Mouse (Mus musculus) mouse embryonic stem cell (cell line): ENCODE data around the gene Gm12887.

Experiments
- in situ Hi-C, 2 experiments: fragments of 300-500 bp; cut with MboI; formaldehyde crosslinking; loops; 1 replicate in 1 of 2; 3 replicates in 1 of 2; pipeline ENCODE4 v1.14.3; 2019 to 2020; ENCODE audit warnings: low sequenced_read_pairs in 2 of 2, low pct_unique_long_range_greater_than_20kb in 1 of 2, mixed read lengths in 1 of 2; ENCODE audit not compliant: unreplicated experiment in 1 of 2

Gm12887 gene

GRCm38 (mm10) chr4:121622003-121622402, at the start of gene Gm12887:
TSS of gene Gm12887 (minus strand) at chr4:121622103.
- in situ Hi-C loops, result no loop called here

DNA sequence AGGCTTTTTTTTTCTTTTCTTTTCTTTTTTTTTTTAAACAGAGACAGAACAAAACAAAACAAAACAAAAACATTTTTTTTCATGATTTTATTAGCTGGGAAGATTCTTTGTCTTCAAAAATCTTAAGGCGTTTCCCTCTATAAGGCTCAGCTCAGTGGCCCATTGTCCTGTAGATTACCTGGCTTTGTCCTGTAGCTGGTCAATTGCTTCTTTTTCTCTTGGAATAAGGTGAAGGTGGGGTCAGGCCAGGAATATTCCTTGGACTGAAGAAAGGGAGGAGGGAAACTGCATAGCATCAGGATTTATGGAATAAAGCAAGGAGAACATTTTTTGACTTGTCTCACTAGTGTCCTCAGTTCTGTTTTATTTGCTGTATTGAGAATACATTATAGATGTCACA, 35.1 kb upstream of the Gm12887 start:
- in situ Hi-C loops, result no loop called here
